ENCODE assay signal across 16 mouse cellular contexts in the genomic region with DNA sequence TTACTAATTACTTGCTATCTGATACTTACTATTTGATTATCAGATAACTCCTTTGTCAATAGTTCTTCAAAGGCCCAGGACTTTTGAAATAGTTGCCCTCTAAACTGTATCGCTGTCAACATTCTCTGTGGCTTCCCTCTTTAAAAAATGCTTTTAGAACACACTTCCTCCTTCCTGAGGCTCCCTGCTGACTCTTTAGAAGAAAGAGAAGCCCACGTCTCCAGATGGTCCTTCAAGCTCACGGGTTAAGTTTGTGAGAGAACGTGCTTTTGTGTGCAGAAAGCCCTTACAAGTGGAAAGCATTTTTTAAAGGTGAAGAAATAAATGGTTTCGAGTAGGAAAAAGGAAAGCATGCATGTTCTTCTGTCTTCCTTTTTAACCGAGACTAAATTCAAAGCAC.
A peak's percentile ranks its signal among the peaks of the same experiment; 100 is the strongest.
DNase-seq lines count a peak whose midpoint lies in the region; ATAC-seq lines count a peak whose summit lies in the region.
"Had no signal": no experiment of that assay in that cellular context is flagged by ENCODE, and none has a peak within 500 bp of the region (broad histone marks: within the 10 kb centered on the region; RNA-seq: fewer than 3 reads in every experiment).

No protein-coding gene starts in this region.

- ATAC-seq in common myeloid progenitor, adult 5-6 weeks (replicated peaks; ENCODE audit: low read depth, poor library complexity, severe bottlenecking): peak; percentile 84
- peak; percentile 84 for ATAC-seq in megakaryocyte progenitor cell, adult 5-6 weeks (replicated peaks; ENCODE audit: poor library complexity)
- ATAC-seq: forebrain, embryonic 16.5 days; liver, postnatal 0 days; midbrain, embryonic 13.5 days had no signal

- intact Hi-C loops in heart, postnatal 36 days (cut with DNase I): no loop called here

- peak; percentile 22 for DNase-seq in layer of hippocampus, adult 9-11 months
- DNase-seq in layer of hippocampus, adult 9-10 months (ENCODE audit: low spot score): no peak
- DNase-seq in right cerebral cortex, adult 18-20 months: peak; percentile 72
- DNase-seq in right cerebral cortex, postnatal 4 days: no peak
- DNase-seq in heart, postnatal 36 days: no peak
- DNase-seq: adrenal gland, postnatal 25 days; B cell, adult 2 months; cerebellum, adult 9-10 months; heart, adult 2 months; kidney, adult 18-20 months; kidney, postnatal 10 days; liver, postnatal 0 days had no signal

Comparison
In these comparisons a context has a peak if more than half of its experiments do, and no peak if none do; other contexts are left out.
1. DNase-seq: peak in layer of hippocampus, adult 9-11 months (single experiment) and right cerebral cortex, adult 18-20 months (single experiment); none in layer of hippocampus, adult 9-10 months (single experiment), right cerebral cortex, postnatal 4 days (single experiment) and heart, postnatal 36 days (0 of 2).